Mouse (Mus musculus) cerebellum, postnatal 36 days (tissue): ENCODE results near the gene Elf2.
"Not testable (repeated sequence)": the region's sequence is repeated elsewhere in the genome, so short reads cannot be mapped to it uniquely, and the experiment has no call there.

Experiments
- DNase-seq, 2 experiments: peaks; one replicate each; pipeline ENCODE4 v3.0.0; 2021 to 2022; ENCODE audit warnings: mixed read lengths in 2 of 2

Gene Elf2

GRCm38 (mm10) chr3:51327429-51327797 is 13.1 kb downstream of the Elf2 start:
- DNase-seq: no peak

- no peak for DNase-seq
These were observed 13.6 kb downstream of the Elf2 start for GRCm38 (mm10) chr3:51326664-51327428.

- DNase-seq: no peak
These were observed 15.0 kb downstream of the Elf2 start for GRCm38 (mm10) chr3:51325475-51325874.

- no peak for DNase-seq
These were observed 17.5 kb downstream of the Elf2 start for GRCm38 (mm10) chr3:51323006-51323405.

DNA sequence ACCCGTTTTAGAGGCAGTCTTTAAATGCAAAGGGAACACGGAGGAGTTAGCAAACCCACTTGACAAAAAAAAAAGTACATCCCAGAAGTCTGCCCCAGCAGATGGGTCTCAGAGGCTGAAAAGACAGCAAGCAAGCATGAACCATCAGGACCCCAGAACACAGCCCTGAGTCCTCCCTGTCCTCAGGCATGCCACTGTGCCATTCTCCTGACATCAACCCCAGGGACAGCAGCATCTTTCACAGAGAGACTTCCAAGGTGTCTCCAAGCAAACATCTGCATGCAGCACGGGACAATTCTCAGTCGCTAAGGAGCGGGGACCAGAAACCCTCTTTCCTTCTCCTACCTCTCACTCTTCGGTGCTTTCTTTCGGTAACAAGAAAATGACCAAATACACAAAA is 18.1 kb downstream of the Elf2 start:
- DNase-seq: no peak

DNA sequence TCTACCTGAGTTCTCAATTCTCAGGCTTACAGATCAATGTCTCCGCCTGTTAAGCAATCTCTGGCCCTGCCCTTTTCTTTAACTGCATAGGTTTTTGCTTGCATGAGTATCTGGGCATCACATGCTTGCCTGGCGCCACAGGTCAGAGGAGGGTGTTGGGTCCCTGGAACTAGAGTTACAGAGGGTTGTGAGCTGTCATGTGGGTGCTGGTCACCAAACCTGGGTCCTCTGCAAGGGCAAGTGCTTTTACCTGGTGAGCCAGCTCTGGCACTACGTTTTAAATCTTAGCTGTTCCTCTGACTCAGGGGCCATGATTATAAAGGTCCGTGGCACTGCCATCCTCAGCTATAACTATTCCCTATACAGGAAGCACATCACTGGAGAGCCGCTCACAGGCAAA is 19.3 kb downstream of the Elf2 start:
- DNase-seq: no peak

DNA sequence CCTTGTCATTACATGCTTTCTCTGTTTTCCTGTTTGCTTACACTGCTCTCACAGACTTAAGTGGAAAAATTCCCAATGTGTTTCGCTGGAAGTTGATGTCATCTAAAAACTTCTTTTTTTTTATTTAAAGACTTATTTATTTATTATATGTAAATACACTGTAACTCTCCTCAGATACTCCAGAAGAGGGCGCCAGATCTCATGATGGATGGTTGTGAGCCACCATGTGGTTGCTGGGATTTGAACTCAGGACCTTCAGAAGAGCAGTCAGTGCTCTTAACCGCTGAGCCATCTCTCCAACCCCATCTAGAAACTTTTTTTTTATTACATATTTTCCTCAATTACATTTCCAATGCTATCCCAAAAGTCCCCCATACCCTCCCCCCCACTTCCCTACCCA is 22.4 kb downstream of the Elf2 start:
- not testable (repeated sequence) for DNase-seq

- DNase-seq: no peak
These were observed 23.6 kb downstream of the Elf2 start for GRCm38 (mm10) chr3:51316876-51317275.

GRCm38 (mm10) chr3:51311638-51312037 is 28.8 kb downstream of the Elf2 start:
- DNase-seq: no peak

DNA sequence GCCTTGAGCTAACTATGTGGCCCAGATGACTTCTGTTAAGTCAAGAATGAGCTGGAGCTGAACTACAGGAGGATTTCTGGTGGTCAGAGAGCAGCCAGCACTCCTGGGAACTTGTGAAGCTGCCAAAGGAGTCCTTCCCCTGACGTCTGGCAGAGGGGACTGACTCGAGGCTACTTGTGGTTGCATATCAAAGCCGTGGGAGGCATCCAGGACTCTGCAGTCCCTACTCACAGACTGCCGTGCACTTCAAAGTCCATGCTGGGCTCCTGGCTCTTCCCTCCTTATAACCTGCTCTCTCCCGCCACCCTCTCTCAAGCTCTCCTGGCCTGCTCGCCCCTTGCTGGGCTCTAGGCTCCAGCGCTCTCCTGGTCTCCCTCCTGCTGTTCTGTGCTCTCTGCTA is 30.4 kb downstream of the Elf2 start:
- DNase-seq: no peak

DNA sequence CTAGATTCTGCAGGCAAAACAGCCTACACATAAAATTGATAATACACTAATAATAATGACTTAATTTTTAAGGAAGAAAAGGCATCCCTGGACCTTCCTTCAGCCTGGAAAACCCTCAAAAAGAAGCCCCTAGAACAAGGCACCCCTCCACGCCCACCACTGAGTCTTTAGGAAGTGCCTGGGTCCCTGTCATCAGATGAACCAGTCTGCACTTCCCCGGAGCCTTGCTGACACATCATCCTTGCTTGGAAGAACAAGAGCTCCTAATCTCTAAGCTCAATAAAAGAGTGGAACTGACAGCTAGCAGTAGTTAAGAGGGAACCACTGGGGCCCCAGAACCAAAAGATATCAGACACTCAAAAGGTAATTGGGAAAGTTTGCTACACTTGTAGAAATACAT is 33.8 kb downstream of the Elf2 start:
- no peak for DNase-seq

GRCm38 (mm10) chr3:51305961-51306360 is 34.5 kb downstream of the Elf2 start:
- no peak for DNase-seq

- no peak for DNase-seq
These were observed 37.4 kb downstream of the Elf2 start for GRCm38 (mm10) chr3:51302971-51303476.

DNA sequence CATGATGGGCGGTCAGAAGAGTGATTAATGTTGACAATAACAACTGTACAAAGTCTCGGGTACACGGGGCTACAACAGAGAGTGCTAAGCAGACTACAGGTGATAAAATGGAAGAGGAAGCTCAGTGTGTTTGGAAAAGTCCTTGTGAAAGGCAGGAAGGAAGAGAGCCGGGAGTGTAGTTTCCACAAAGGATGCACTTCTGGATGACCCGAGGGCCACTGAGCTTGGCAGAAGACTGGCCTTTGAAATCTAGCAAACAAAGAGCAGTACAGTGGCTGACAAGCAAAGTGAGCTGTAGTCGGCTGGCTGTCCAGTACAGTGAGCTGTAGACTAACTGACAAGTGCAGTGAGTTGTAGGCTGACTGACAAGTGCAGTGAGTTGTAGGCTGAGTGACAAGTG is 38.9 kb downstream of the Elf2 start:
- DNase-seq: no peak

DNA sequence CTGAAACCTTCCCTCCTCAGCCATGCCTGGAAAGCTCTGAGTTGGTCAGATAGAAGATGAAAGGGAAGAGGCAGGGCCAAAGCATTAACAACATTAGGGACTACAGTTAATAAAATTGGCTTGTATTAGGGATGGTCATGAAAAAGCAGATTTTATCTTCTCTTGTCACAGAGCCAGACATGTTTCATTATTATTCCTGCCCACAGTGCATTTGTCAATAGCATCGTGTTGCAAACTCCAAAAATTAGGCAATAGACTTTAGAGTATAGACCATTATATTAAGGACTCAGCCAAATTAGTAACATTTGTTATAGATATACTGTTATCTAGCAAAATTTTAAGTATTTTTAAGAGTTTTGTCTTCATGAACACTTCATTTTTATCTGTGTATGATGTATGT is 43.7 kb downstream of the Elf2 start:
- no peak for DNase-seq

GRCm38 (mm10) chr3:51295225-51295624 is 45.2 kb downstream of the Elf2 start:
- no peak for DNase-seq

GRCm38 (mm10) chr3:51294251-51294650 is 46.2 kb downstream of the Elf2 start:
- DNase-seq: no peak

GRCm38 (mm10) chr3:51288880-51289821 is 51.3 kb downstream of the Elf2 start:
- DNase-seq: peak; percentile 84 to 90

DNA sequence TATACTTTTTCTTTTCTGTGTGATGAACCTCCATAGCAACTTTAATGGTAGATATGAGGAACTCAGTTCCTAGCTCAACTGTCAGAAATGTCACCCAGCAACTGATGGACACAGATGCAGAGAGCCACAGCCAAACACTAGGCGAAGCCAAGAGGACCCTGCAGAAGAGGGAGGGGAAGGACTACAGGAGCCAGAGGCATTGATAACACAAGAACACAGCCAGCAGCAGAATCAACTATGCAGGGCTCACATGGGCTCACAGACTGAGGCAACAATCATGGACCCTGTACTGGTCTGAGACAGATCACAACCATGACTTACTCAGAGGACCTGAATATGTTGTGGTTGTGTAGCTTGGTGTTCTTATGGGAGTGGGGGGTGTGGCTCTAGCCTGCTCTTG is 56.1 kb downstream of the Elf2 start:
- no peak for DNase-seq

- DNase-seq: no peak
These were observed 58.7 kb downstream of the Elf2 start for GRCm38 (mm10) chr3:51281727-51282126.

DNA sequence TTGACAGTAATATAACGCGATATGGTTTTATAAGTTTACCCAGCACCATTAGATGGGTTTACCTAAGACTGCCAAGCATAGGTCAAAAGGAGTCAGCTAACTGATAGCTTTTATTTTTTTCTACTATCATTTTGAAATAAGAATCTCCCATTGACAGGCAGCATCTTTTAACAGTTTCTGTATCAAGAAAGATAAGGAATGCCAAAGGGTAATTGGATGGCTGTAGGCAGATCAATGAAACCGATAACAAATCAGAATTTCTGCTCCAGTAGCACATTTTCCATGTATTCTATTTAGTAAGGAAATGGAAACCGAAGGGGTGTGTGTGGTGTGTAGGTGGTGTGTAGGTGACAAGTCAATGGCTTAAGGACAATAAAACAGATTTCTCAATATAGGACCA is 62.0 kb downstream of the Elf2 start:
- no peak for DNase-seq

- DNase-seq: peak; percentile 77 to 84
These were observed 63.0 kb downstream of the Elf2 start for GRCm38 (mm10) chr3:51277201-51278150.
